Mouse (Mus musculus) heart, postnatal 0 days (tissue): ENCODE results near the gene Efhd2. TPM values are rescaled to one million over a fixed set of nuclear protein-coding genes. Genes with fewer than 3 reads are reported as not detected.

Source experiments
- ATAC-seq: fragments of 200-750 bp; cut with Nextera tagmentation; 2 replicates; pipeline ENCODE4 v1.8.0; 2017; ENCODE audit warnings: low read depth, moderate number of reproducible peaks, moderate library complexity; ENCODE audit not compliant: insufficient read depth
- DNase-seq: peaks from one replicate; pipeline ENCODE4 v3.0.0-alpha.2; 2016; ENCODE audit warnings: low spot score
- H3K27ac ChIP-seq: fragments of 300-500 bp; sonication (generic); 2 replicates; pipeline ENCODE4 v1.5.1; 2014; ENCODE audit warnings: low read depth, mild to moderate bottlenecking
- H3K27me3 ChIP-seq: fragments of 300-500 bp; sonication (generic); 2 replicates; pipeline ENCODE4 v1.6.1; 2014; ENCODE audit warnings: low read length, mixed read lengths; ENCODE audit not compliant: control insufficient read depth, insufficient read depth
- H3K36me3 ChIP-seq: fragments of 300-500 bp; sonication (generic); replicated peaks from 2 replicates; pipeline ENCODE4 v1.6.1; 2014; ENCODE audit warnings: low read length, mixed read lengths; ENCODE audit not compliant: control insufficient read depth, insufficient read depth
- H3K4me1 ChIP-seq: fragments of 300-500 bp; sonication (generic); 2 replicates; pipeline ENCODE4 v1.6.1; 2014; ENCODE audit warnings: antibody characterized with exemption; ENCODE audit not compliant: control insufficient read depth, insufficient read depth
- H3K4me2 ChIP-seq: fragments of 300-500 bp; sonication (generic); 2 replicates; pipeline ENCODE4 v1.6.1; 2014; ENCODE audit warnings: low read depth, mild to moderate bottlenecking, low read length, moderate library complexity
- H3K4me3 ChIP-seq: fragments of 300-500 bp; sonication (generic); 2 replicates; pipeline ENCODE4 v1.5.1; 2014; ENCODE audit warnings: low read depth, low read length
- H3K9ac ChIP-seq: fragments of 300-500 bp; sonication (generic); replicated peaks from 2 replicates; pipeline ENCODE4 v1.6.1; 2014; ENCODE audit warnings: low read depth, low read length, mixed read lengths
- H3K9me3 ChIP-seq: fragments of 300-500 bp; sonication (generic); replicated peaks from 2 replicates; pipeline ENCODE4 v1.6.1; 2016; ENCODE audit warnings: low read length; ENCODE audit not compliant: control insufficient read depth
- CTCF ChIP-seq: IDR thresholded peaks from 2 replicates; pipeline ENCODE4 v1.5.1; 2016; ENCODE audit warnings: antibody characterized with exemption, control low read depth, low read depth
- EP300 ChIP-seq: IDR thresholded peaks from 2 replicates; pipeline ENCODE4 v1.6.1; 2016; ENCODE audit warnings: antibody characterized with exemption, low read depth
- WGBS: fragments of 180-500 bp; shearing (Covaris S2); extraction: QIAGEN DNeasy Blood & Tissue Kit; methylation state at CpG from one replicate; pipeline ENCODE4 v1.1.7; 2014; 5-methylcytosine and 5-hydroxymethylcytosine counted together
- polyA plus RNA-seq: library from polyadenylated mRNA; unstranded; fragments of >200 nt; fragmentation: Nextera tagmentation; extraction: Ambion mirVana; gene quantifications from 2 replicates; pipeline ENCODE4 v1.2.1, GENCODE M21; 2015
- total RNA-seq: library from RNA; depleted of rRNA; stranded (reverse); fragments of >200 nt; gene quantifications from 2 replicates; pipeline ENCODE4 v1.2.3, GENCODE M21; 2014; ENCODE audit warnings: low replicate concordance; rRNA removed

Efhd2 gene
- total RNA-seq (42.7 and 42.9 TPM in 2 replicates), polyA plus RNA-seq (54.5 and 56.9 TPM in 2 replicates)

DNA sequence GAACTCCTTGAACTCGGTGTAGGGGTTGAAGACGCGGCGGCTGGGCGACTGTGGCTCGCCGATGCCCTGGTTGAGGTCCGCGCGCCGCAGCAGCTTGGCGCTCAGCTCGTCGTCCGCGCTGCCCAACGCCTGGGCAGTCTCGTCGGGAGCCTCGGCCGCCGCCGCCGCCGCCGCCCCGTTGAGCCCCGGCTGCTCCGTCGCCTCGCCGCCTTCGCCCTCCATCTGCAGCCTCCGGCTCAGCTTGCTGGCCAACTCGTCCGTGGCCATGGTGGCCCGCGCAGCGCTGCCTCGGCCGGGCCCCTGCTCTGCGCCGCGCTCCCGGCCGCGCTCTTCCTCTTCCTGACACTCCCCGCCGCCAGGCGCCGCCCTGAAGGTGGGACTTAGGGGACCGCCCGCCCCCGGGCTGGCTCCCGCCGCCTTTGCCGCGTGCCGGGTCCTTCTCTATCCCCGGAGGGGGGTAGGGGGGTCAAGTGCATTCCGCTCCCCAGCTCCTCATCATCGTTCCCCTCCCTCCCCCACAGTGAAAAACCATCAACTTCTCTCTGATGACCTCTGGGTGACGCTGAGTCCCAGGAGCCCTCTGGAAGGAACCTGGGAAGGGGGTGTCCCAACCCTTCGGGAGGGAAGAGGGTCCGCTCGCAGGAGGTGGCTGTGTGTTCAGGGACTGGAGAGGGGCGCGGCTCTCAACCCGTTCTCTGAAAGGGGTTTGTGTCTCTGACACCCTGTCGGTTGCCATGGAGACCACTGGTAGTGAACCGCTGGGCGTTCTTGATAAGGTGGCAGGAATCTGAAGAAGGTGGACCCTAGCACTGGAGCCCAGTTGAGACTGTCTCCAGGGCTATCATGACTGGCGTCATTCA lies at the start of gene Efhd2:
Efhd2 (minus strand) TSS at position 320 of the 860 bp plus-strand sequence.
- TF ChIP-seq EP300 (no peak), CTCF (peak; percentile 31)
- ATAC-seq (peak; percentile 88), DNase-seq (peak; percentile 86)
- Histone ChIP-seq H3K27ac (peak within 1 kb of the TSS; percentile 62), H3K4me3 (peak within 1 kb of the TSS; percentile 81), H3K4me2 (peak within 1 kb of the TSS; percentile 76), H3K27me3 (no peaks in the 10 kb centered on the region), H3K4me1 (peaks cover 32% of the 10 kb centered on the region), H3K9me3 (no peaks in the 10 kb centered on the region), H3K36me3 (0 out of 2 replicates have a peak, but pooled peaks cover 6% of the 10 kb centered on the region), H3K9ac (peak within 1 kb of the TSS; percentile 77)
- WGBS, result under 1% methylated on average over 66 of the region's 73 CpGs

DNA sequence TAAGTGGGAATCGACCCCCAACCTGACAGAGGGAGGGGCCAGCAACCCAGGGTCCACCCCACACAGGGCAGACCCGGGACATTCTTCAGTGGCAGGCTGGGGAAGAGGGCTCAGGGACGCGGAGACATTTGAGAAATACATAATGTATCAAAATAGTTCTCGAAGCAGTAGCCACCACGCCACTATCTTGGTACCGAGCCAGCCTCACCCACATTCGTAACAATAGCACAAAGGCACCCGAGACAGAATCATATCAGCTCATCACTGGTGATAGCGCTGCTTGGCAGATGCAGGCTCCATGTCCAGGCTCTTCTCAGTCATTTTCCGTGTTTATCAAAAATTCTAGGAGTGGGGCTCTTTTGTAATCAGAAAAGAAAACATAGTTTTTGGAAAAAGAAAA lies 49.2 kb upstream of the Efhd2 start:
- H3K27ac ChIP-seq, result no peak overlapping the region
- TF ChIP-seq CTCF (no peak), EP300 (no peak)

DNA sequence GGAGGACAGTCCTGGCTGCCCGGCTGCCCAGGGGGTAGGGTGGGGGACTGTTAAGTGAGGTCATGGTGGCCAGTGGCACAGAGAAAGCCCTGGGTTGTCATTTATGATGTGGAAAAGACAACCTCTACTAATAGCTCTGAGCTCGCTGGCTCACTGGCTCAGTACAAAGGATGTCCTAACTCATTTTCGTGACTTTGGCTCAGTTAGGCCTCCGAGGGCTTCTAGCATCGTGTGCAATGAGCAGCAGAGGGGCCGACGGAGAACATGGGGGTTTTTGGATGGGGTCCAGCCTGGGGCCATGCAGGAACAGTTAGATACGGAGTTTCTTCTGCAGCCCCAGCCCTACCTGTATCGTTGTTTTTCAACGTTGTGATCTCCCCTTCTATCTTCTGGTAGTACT lies 45.7 kb upstream of the Efhd2 start:
- H3K4me2 ChIP-seq, result no peak overlapping the region
- H3K4me1 ChIP-seq, result no peaks in the 10 kb centered on the region
- no peak for ATAC-seq
- no peaks in the 10 kb centered on the region for H3K9me3 ChIP-seq
- TF ChIP-seq EP300 (no peak), CTCF (no peak)
- no peaks in the 10 kb centered on the region for H3K27me3 ChIP-seq
- DNase-seq, result no peak
- WGBS, result 86% methylated on average over 10 of the region's 10 CpGs
- H3K4me3 ChIP-seq, result no peak overlapping the region
- H3K9ac ChIP-seq, result no peak overlapping the region
- H3K36me3 ChIP-seq, result no peaks in the 10 kb centered on the region
- H3K27ac ChIP-seq, result no peak overlapping the region

More for the DNA sequence above, 49.2 kb upstream of the Efhd2 start:
- no peaks in the 10 kb centered on the region for H3K9me3 ChIP-seq
- H3K27me3 ChIP-seq, result no peaks in the 10 kb centered on the region
- no peak overlapping the region for H3K4me3 ChIP-seq
- DNase-seq (no peak), ATAC-seq (no peak)
- no peak overlapping the region for H3K4me2 ChIP-seq
- H3K9ac ChIP-seq, result no peak overlapping the region
- H3K36me3 ChIP-seq, result no peaks in the 10 kb centered on the region
- H3K4me1 ChIP-seq, result no peaks in the 10 kb centered on the region; the same call in 1 of the 2 replicates
- 26% methylated on average over 11 of the region's 11 CpGs for WGBS

DNA sequence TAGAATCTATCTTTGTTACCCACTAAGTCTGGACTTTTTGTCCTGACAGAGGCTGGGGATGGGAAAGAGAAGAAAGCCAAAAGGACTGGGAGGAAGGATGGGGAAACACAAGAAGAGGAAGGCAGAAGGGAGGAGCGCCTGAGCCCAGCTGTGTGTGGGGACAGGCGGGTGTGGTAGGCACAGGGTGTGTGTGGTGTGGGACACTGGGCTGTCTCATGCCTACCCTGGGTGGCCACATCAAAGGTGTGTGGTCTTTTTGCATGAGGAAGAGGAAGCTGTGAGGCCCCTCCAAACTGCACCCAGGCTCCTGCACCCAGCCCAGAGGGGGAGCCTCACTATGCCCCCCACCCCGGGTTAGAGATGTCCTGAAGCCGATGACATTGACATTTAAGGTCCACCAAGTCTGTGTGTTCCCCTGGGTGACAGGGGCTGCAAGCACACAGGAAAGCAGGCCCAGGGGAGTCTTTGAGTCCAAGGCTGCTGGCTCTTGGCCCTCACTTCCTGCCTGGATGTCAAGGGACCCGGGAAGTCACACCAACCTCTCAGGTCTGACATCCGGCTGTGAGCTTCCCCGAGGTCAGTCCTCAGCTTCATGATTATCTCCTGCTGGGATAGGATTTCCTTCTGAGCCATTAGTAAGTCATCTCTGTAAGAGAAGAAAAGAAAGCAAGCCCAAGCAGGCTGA lies 43.2 kb upstream of the Efhd2 start:
- DNase-seq, result no peak
- TF ChIP-seq CTCF (no peak), EP300 (no peak)
- no peak overlapping the region for H3K9ac ChIP-seq
- 54% methylated on average over 7 of the region's 7 CpGs for WGBS
- no peak overlapping the region for H3K4me2 ChIP-seq
- H3K4me1 ChIP-seq, result 0 out of 2 replicates have a peak, but pooled peaks cover 8% of the 10 kb centered on the region
- ATAC-seq, result no peak
- no peak overlapping the region for H3K27ac ChIP-seq
- no peaks in the 10 kb centered on the region for H3K9me3 ChIP-seq
- no peaks in the 10 kb centered on the region for H3K36me3 ChIP-seq
- no peaks in the 10 kb centered on the region for H3K27me3 ChIP-seq
- H3K4me3 ChIP-seq, result no peak overlapping the region

DNA sequence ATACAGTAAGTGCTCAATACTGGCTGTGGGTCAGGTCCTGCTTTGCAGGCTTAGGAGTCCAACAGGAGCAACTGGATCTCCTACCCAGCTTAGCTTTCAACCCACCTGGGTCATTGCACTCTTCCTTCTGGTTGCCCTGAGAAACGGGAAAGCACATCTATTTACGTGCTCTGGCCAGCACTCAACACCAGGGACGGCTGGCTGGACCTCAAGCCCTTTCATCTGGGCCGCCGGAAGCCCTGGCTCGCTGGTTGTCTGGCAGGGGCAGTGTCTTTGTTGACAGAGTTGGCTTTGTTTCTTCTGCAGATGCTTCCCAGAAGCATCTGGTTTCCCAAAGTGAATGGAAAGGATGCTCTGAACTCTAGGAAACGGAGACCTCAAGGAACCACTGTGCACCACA lies 39.3 kb upstream of the Efhd2 start:
- H3K4me1 ChIP-seq, result 0 out of 2 replicates have a peak, but pooled peaks cover 8% of the 10 kb centered on the region
- ATAC-seq, result peak; percentile 64; the same call in 1 of the 2 replicates

More for the DNA sequence above, 39.3 kb upstream of the Efhd2 start:
- no peaks in the 10 kb centered on the region for H3K36me3 ChIP-seq
- H3K9ac ChIP-seq, result no peak overlapping the region
- DNase-seq, result peak; percentile 41
- no peak overlapping the region for H3K27ac ChIP-seq
- no peak overlapping the region for H3K4me2 ChIP-seq
- no peak overlapping the region for H3K4me3 ChIP-seq
- 25% methylated on average over 7 of the region's 7 CpGs for WGBS
- H3K9me3 ChIP-seq, result no peaks in the 10 kb centered on the region
- no peak for TF ChIP-seq CTCF
- TF ChIP-seq EP300, result no peak
- no peaks in the 10 kb centered on the region for H3K27me3 ChIP-seq
